Mouse (Mus musculus) hindbrain, embryonic 10.5 days (tissue): ENCODE data around the gene Junb. TPM values are rescaled to one million over a fixed set of nuclear protein-coding genes. Genes with fewer than 3 reads are reported as not detected.

Experiments used
- DNase-seq: peaks from one replicate; pipeline ENCODE4 v3.0.0-alpha.2; 2017; ENCODE audit warnings: low spot score
- H3K27ac ChIP-seq: fragments of 300-500 bp; sonication (generic); 2 replicates; pipeline ENCODE4 v1.5.1; 2016; ENCODE audit warnings: mild to moderate bottlenecking, moderate library complexity
- H3K27me3 ChIP-seq: fragments of 300-500 bp; sonication (generic); 2 replicates; pipeline ENCODE4 v1.6.1; 2016; ENCODE audit warnings: mild to moderate bottlenecking; ENCODE audit not compliant: poor library complexity, insufficient read depth, severe bottlenecking
- H3K36me3 ChIP-seq: fragments of 300-500 bp; sonication (generic); 2 replicates; pipeline ENCODE4 v1.6.1; 2016; ENCODE audit warnings: mild to moderate bottlenecking, moderate library complexity
- H3K4me1 ChIP-seq: fragments of 300-500 bp; sonication (generic); replicated peaks from 2 replicates; pipeline ENCODE4 v1.6.1; 2016; ENCODE audit warnings: mild to moderate bottlenecking
- H3K4me3 ChIP-seq: fragments of 300-500 bp; sonication (generic); 2 replicates; pipeline ENCODE4 v1.5.1; 2016; ENCODE audit warnings: mild to moderate bottlenecking, moderate library complexity
- H3K9me3 ChIP-seq: fragments of 300-500 bp; sonication (generic); 2 replicates; pipeline ENCODE4 v1.6.1; 2016; ENCODE audit warnings: mild to moderate bottlenecking, moderate library complexity
- WGBS: fragments of 180-500 bp; shearing (Covaris S2); methylation state at CpG from one replicate; pipeline ENCODE4 v1.1.7; 2016; 5-methylcytosine and 5-hydroxymethylcytosine counted together
- polyA plus RNA-seq: library from polyadenylated mRNA; unstranded; fragments of >200 nt; fragmentation: Nextera tagmentation; extraction: Ambion mirVana; gene quantifications from 2 replicates; pipeline ENCODE4 v1.2.1, GENCODE M21; 2016

Gene Junb
- polyA plus RNA-seq, 1 experiment from 2014 or later: 8.7 TPM

- Histone ChIP-seq H3K27me3 (peaks cover 80% of the 10 kb centered on the region), H3K36me3 (no peaks in the 10 kb centered on the region), H3K4me1 (peaks cover 63% of the 10 kb centered on the region), H3K27ac (peak overlapping the region; percentile 84), H3K4me3 (peak overlapping the region; percentile 66), H3K9me3 (no peaks in the 10 kb centered on the region)
- peak; percentile 84 for DNase-seq
- WGBS: under 1% methylated on average over 53 of the region's 53 CpGs
Measured at GRCm38 (mm10) chr8:84985684-84986378, 7.3 kb upstream of the Junb start.

DNA sequence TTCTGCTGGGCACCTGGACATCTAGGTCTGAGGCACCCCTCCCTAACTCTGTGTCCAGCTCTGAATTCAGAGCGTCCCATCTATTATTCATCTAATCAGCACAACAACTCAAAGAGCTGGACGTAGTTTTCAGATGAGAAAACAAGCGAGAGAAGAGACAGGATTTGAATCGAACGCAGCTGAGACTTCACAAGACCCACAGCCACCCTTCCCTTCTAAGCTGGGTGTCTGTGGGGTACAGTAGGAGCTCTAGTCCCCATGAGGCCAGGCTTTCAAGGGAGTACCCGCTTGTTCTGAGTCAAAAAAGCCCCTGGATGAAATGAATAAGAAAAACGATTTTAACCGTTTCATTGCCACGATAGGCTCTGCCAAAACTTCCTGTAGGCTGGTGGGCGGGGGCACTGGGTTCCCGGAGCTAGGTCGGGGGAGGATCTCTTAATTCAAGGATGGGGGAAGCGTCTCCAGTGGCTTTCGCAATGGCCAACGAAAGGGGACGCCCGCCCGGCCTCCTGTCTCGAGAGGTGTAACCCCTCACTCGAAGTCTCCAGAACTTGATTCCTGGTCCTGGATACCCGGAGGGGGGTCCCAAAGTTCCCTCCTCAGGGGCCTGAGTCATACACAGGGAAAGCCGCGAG lies 6.6 kb upstream of the Junb start:
- Histone ChIP-seq H3K36me3 (no peaks in the 10 kb centered on the region), H3K9me3 (no peaks in the 10 kb centered on the region), H3K4me1 (peaks cover 65% of the 10 kb centered on the region), H3K4me3 (peak overlapping the region; percentile 66), H3K27ac (peak overlapping the region; percentile 84), H3K27me3 (peaks cover 87% of the 10 kb centered on the region)
- no peak for DNase-seq
- under 1% methylated on average over 23 of the region's 23 CpGs for WGBS

DNA sequence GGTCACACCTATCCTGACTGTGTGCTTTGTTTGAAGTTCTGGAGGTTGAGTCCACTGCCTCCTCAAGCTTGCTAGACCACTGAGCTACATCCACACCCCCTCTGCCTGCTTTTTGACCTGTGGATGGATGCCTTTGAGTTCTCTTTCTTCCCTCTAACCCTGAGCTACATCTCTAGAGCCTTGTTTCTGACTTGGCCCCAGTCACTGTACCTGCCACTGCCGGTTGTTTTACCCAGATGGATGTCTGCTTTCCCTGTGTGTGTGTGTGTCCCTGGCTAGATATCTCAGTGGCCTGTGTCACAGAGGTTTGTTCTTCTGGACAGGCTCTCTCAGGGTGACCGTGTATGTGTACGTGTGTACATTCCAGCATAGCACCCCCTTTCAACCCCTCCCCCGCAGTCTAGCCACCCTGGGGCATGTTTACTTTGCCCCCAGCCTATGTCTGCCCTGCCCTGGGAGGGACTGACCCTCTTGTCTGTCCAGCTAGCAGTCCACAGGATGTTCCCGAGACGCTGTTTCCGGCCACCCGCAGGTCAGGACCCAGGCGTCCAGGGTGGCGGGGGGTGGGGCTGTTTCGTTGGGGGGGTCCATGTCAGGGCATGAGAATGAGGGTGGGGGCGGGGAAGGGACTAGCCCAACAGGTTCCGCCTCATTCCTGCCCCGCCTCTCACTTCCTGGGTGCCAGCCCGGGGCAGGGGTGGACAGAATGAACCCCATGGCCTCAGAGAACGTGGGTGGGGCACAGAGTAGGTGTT lies 6.0 kb upstream of the Junb start:
- Histone ChIP-seq H3K4me1 (peaks cover 65% of the 10 kb centered on the region), H3K27me3 (peaks cover 94% of the 10 kb centered on the region), H3K27ac (peak overlapping the region; percentile 84), H3K4me3 (peak overlapping the region; percentile 66), H3K36me3 (no peaks in the 10 kb centered on the region), H3K9me3 (no peaks in the 10 kb centered on the region)
- peak; percentile 25 for DNase-seq
- WGBS: 9% methylated on average over 16 of the region's 16 CpGs

- H3K27ac ChIP-seq: peak overlapping the region; percentile 35; the same call in 1 of the 2 replicates
- no peak overlapping the region for H3K4me3 ChIP-seq
- peaks cover 94% of the 10 kb centered on the region for H3K27me3 ChIP-seq
- peaks cover 78% of the 10 kb centered on the region for H3K4me1 ChIP-seq
- no peaks in the 10 kb centered on the region for H3K9me3 ChIP-seq
- 74% methylated on average over 3 of the region's 3 CpGs for WGBS
- DNase-seq: no peak
- H3K36me3 ChIP-seq: no peaks in the 10 kb centered on the region
Measured at GRCm38 (mm10) chr8:84982499-84983011, 4.0 kb upstream of the Junb start.

GRCm38 (mm10) chr8:84981644-84982498 lies 3.4 kb upstream of the Junb start:
- Histone ChIP-seq H3K27me3 (peaks cover 94% of the 10 kb centered on the region), H3K27ac (peak overlapping the region; percentile 35; the same call in 1 of the 2 replicates), H3K4me1 (peaks cover 85% of the 10 kb centered on the region), H3K4me3 (no peak overlapping the region), H3K9me3 (no peaks in the 10 kb centered on the region), H3K36me3 (no peaks in the 10 kb centered on the region)
- 76% methylated on average over 15 of the region's 15 CpGs for WGBS
- DNase-seq: no peak

GRCm38 (mm10) chr8:84980622-84981358 lies 2.3 kb upstream of the Junb start:
- Histone ChIP-seq H3K36me3 (no peaks in the 10 kb centered on the region), H3K9me3 (no peaks in the 10 kb centered on the region), H3K27ac (peak overlapping the region; percentile 83), H3K4me1 (peaks cover 88% of the 10 kb centered on the region), H3K27me3 (peaks cover 84% of the 10 kb centered on the region), H3K4me3 (peak overlapping the region; percentile 68)
- peak; percentile 31 for DNase-seq
- WGBS: 37% methylated on average over 11 of the region's 11 CpGs

DNA sequence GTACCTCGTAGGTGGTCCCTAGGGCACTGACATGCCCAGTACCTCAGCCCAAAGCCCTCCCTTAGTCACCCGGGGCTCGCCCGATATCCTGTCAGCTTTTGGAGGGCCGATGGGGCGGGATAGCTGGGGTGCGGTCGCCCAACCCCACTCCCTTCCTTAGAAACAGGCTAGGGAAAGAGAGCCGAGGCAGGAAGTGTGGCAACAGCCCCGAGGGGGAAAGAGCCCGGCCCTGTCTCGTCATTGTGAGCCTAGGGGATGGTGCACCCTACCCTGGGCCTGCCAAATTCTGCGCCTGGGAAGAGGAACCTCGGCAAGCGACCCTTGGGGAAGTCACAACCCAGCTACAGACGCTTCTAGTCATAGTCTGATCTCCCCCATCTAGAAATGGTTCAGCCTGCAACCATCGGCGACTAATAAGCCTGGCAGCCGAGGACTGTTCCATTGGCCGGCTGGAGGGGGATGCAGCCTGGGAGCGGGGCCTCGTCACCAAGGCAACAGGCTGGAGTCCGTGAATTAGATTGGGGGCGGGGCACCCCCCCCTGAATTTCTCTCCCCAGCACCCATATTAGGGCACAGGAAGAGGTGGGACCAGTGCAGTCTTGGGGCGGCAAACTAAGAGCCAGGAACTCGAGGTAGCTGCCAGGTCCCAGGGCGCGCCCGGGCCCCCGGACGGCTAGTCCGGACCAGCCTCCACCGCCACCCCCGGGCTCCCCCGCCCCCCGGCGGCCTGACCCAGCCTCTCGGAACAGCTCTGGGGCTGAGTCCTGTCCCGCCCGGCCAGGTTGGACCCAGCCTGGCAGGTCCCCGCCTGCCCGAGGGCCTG lies 1.3 kb upstream of the Junb start:
- WGBS: 4% methylated on average over 42 of the region's 42 CpGs
- Histone ChIP-seq H3K27me3 (peaks cover 75% of the 10 kb centered on the region), H3K9me3 (no peaks in the 10 kb centered on the region), H3K36me3 (peaks cover 7% of the 10 kb centered on the region), H3K4me1 (peaks cover 87% of the 10 kb centered on the region), H3K27ac (peak overlapping the region; percentile 83), H3K4me3 (peak overlapping the region; percentile 68)
- DNase-seq: peak; percentile 86

DNA sequence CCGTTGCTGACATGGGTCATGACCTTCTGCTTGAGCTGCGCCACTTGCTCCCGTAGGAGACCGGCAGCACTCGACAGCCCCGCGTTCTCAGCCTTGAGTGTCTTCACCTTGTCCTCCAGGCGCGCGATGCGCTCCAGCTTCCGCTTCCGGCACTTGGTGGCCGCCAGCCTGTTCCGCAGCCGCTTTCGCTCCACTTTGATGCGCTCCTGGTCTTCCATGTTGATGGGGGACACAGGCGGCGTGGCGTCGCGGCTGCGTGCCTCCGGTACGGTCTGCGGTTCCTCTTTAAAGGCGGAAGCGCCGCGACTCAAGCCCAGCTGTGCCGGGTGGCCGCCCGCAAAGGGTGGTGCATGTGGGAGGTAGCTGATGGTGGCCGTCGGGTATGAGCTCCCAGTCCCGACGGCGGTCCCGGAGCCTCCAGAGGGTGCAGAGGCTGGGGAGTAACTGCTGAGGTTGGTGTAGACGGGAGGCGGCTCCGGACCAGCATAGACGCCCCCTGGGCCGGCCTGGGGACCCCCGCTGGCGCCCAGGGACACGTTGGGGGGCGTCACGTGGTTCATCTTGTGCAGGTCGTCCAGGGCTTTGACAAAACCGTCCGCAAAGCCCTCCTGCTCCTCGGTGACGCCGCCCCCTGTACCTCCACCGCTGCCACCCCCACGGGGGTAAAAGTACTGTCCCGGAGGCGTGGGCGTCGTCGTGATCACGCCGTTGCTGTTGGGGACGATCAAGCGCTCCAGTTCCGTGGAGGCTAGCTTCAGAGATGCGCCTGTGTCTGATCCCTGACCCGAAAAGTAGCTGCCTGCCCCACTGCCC lies 877 bp downstream of the Junb start:
- Histone ChIP-seq H3K4me1 (peaks cover 77% of the 10 kb centered on the region), H3K4me3 (peak overlapping the region; percentile 68), H3K27ac (peak overlapping the region; percentile 82), H3K36me3 (peaks cover 29% of the 10 kb centered on the region), H3K27me3 (peaks cover 58% of the 10 kb centered on the region), H3K9me3 (no peaks in the 10 kb centered on the region)
- WGBS: under 1% methylated on average over 70 of the region's 70 CpGs
- peak; percentile 70 for DNase-seq

DNA sequence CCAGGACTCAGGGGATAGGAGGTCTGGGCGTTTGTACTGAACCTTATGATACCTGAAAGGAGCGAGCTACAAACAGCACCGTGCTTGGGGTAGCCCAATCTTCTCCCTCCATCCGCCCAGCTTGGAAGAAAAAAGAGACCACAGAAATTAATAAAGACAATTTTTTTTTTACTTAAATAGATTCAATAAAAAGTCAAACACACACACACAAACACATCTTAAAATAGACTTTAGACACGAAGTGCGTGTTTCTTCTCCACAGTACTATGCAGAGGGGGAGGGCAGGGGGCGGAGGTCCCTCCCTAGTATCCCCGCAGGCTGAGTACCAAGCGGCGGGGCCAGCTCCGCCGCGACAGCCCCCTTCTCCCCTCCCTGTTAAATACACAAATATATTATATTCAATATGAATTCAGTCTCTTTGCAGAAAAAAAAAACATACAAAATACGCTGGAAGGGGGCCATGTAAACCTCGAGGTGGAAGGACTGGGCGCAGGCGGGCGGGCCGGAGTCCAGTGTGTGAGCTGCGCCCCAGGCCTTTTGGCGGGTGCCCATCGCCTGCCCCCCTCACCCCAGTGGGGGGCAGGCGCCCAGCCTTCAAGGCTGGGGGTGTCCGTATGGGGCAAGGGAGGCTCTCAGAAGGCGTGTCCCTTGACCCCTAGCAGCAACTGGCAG lies 1.6 kb downstream of the Junb start:
- Histone ChIP-seq H3K36me3 (peaks cover 37% of the 10 kb centered on the region), H3K27me3 (peaks cover 50% of the 10 kb centered on the region), H3K4me3 (peak overlapping the region; percentile 68), H3K9me3 (no peaks in the 10 kb centered on the region), H3K27ac (peak overlapping the region; percentile 82), H3K4me1 (peaks cover 70% of the 10 kb centered on the region)
- WGBS: 2% methylated on average over 25 of the region's 25 CpGs
- no peak for DNase-seq
